Mouse (Mus musculus): ENCODE results near the gene Gabbr2.

Gene Gabbr2

DNA sequence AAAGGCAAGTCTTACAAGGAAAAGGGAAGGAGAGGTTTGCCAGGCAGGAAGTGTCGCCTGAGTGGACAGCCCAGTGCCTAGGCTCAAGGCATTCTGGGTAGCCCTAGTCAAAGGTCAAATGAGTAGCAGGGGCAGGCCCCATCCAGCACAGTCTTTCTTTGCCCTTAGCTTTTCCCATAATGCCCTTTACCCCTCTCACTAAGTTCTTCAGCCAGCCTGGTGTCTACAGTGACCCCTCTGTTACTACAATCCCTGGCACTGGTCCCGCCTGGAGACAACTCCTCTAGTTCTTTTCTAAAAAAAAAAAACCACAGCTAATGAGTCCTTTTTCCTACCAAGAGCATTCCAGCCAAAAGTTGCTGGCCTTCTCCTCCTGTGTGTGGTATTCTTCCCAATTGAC, 122.3 kb downstream of the Gabbr2 start:
- DNase-seq (ENCODE audit: extremely low read depth, insufficient read length, low spot score): no peak

GRCm38 (mm10) chr4:46868921-46869320, 122.8 kb downstream of the Gabbr2 start:
- DNase-seq (ENCODE audit: extremely low read depth, insufficient read length, low spot score): no peak

- DNase-seq (ENCODE audit: extremely low read depth, insufficient read length, low spot score): peak; percentile 72
Measured at GRCm38 (mm10) chr4:46868181-46868580, 123.5 kb downstream of the Gabbr2 start.

DNA sequence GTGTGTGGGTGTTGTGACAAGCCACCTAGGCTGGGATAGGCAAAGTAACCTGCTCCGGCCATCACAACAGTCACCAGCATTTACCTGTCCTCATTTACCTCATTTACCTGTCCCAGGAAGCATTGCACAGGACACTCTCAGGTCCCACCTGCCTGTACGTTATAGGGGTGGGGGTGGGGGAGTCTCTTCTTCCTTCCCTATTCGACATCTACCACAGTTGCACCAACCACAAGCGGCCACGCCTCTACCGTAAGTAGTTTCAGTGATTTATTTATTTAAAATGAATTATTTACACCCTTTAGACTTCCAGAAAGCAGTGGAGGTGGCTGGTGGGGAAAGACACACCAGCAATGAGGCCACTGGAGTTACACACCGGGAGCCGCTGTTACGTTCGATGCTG, 123.9 kb downstream of the Gabbr2 start:
- DNase-seq (ENCODE audit: extremely low read depth, insufficient read length, low spot score): no peak

GRCm38 (mm10) chr4:46866070-46866469, 125.6 kb downstream of the Gabbr2 start:
- no peak for DNase-seq (ENCODE audit: extremely low read depth, insufficient read length, low spot score)

DNA sequence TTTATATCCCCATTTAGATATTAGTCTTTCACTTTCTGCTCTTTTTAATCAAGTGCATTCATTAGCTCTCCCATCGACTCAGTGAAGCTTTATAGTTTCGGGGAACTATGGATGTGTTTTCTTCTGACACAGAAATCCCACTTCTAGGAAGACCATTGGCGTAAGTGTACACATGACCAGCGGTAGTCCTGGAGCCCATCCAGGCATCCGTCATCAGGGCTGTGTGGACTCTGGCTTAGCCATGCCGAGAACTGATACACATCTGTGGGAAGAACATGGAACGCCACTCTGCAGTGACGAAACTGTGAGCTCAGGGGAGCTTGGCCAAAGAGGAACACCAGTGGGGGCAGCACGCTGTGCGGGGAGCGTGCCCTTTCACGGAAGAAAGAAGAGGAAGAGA, 128.0 kb downstream of the Gabbr2 start:
- DNase-seq (ENCODE audit: extremely low read depth, insufficient read length, low spot score): no peak

GRCm38 (mm10) chr4:46862677-46863076, 129.0 kb downstream of the Gabbr2 start:
- DNase-seq (ENCODE audit: extremely low read depth, insufficient read length, low spot score): no peak

GRCm38 (mm10) chr4:46860586-46860985, 131.1 kb downstream of the Gabbr2 start:
- no peak for DNase-seq (ENCODE audit: extremely low read depth, insufficient read length, low spot score)

DNA sequence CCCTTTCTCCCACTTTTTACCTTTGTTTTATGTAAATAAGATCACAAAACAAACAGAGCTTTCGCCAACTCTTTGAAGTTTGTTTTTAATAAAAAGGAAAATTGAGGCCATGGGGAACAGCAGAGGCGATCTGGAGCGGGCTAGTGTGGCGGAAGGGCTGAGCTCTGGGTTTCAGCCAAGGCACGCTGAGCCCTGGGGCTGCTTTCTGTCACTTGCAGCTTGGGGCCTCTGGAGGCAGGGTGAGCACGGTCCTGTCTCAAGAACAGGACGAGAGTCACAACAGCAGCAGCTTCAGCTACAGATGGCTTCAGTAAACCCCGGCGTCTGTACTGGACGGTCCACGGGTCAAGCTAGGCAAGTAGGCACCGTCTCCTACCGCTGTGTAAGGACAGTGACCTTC, 132.8 kb downstream of the Gabbr2 start:
- peak; percentile 66 for DNase-seq (ENCODE audit: extremely low read depth, insufficient read length, low spot score)

- no peak for DNase-seq (ENCODE audit: extremely low read depth, insufficient read length, low spot score)
Measured at GRCm38 (mm10) chr4:46856145-46856544, 135.5 kb downstream of the Gabbr2 start.

DNA sequence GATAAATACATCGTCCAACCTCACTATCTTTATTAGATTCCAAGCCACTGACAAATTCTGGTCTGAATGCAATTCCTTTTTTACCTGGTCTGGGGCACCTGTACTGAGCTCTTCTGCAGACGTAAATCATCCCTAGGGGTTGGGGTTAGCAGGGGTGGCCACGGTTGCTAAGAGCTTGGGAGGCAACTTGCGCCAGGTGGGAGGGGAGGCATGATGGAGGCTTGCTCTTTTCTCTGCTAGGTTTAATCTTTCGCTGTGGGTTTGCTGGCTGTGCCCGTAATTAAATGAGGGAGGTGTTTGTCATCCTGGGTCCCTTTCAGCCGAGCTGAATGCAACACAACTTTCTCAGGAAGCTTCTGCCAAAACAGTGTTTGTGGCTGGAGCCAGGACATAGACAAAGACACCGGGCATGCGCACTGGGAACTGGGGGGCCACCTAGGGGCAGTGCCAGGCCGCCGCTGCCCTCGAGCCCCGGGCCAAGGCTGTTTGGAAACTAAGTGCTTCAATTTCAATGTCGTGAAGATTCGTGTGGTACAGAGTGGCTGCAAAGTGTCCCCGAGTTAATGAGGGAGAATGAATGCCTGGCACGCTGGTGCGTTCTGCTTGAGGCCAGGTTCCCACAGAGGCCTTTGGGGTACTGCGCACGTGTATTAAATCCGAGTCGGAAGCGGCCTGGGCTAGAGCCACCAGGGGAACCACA, 136.8 kb downstream of the Gabbr2 start:
- DNase-seq (ENCODE audit: extremely low read depth, insufficient read length, low spot score): no peak

DNA sequence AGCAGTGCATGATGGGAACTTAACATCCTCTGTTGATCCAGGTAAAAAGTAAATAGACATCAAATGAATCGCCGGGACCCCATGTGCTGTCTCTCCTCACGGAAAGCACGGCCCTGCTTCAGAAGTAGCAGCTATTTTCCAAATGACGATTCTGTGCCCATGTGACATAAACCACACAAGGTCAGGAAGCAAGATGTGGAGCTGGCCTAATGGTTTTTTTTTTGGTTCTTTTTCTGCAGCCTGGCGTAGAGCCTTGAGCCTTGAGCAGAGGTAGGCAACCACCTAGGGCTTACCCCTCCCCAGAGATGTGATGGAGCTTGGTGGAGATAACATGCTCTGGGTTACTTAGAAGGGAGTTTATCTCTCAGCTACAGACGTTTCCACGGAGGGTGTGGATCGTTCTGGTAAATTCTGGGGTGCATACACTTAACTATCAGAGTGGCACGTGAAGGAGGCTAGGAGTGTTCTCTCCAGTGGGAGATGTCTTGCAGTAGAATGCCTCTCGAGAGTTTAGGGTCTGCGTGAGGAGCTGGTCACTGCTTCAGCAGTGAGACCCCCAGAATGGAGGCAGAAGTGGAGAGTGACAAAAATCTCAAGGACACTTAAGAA, 137.7 kb downstream of the Gabbr2 start:
- DNase-seq (ENCODE audit: extremely low read depth, insufficient read length, low spot score): no peak

DNA sequence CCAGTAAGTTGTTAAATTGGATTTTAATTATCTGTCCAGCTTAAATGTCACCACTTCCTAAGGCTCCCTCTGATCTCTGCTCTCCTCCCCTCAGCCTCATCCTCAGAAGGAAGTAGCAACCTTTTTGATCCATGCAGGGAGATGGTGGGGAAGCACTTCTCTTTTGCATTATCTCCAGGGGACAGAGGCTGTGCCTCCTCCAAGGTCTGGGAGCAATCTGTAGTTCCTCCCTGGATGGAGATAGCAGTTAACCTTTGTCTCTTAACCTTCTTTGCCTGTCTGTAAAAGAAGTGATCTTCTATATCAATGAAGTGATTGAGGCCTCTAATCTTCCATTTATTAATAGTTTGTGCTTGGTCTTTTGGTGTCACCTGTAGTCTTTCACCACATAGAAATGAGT, 143.9 kb downstream of the Gabbr2 start:
- DNase-seq (ENCODE audit: extremely low read depth, insufficient read length, low spot score): no peak

- no peak for DNase-seq (ENCODE audit: extremely low read depth, insufficient read length, low spot score)
Measured at GRCm38 (mm10) chr4:46846396-46846795, 145.3 kb downstream of the Gabbr2 start.

DNA sequence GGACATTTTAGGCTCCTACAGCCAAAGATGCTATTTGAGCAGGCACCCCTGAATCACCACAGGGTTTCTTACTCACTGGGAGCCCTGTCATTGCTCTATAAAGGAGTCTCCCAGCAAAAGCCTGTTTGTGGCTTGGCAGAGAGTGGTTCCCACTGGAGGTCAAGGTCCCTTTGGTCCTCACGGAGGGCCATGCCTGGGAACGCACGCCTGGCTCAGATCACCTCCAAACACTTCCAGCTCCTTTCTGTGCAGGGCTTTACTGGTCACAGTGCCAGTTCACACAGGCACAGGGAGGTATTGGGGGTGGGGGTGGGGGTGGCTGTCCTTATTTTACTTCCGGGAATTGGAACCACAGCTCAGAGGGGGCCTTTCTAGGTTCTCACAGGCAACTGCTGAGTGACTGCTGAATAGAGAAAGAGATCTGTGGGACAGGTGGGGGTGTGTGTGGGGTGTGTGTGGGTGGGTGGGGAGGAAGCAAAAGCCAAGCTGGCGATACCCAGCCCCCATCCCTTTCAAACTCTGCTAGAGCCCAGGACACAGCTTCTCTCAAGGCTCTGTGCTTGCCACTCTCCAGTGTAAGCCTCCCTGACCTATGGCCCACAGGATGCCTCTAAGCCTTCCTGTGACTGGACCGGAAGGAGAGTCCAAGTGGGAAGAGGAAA, 146.6 kb downstream of the Gabbr2 start:
- peak; percentile 72 for DNase-seq (ENCODE audit: extremely low read depth, insufficient read length, low spot score)

GRCm38 (mm10) chr4:46844567-46844966, 147.1 kb downstream of the Gabbr2 start:
- DNase-seq (ENCODE audit: extremely low read depth, insufficient read length, low spot score): no peak

- DNase-seq (ENCODE audit: extremely low read depth, insufficient read length, low spot score): peak; percentile 43
Measured at GRCm38 (mm10) chr4:46842596-46842995, 149.1 kb downstream of the Gabbr2 start.

GRCm38 (mm10) chr4:46840146-46840545, 151.5 kb downstream of the Gabbr2 start:
- DNase-seq (ENCODE audit: extremely low read depth, insufficient read length, low spot score): no peak

- no peak for DNase-seq (ENCODE audit: extremely low read depth, insufficient read length, low spot score)
Measured at GRCm38 (mm10) chr4:46837362-46837761, 154.3 kb downstream of the Gabbr2 start.

DNA sequence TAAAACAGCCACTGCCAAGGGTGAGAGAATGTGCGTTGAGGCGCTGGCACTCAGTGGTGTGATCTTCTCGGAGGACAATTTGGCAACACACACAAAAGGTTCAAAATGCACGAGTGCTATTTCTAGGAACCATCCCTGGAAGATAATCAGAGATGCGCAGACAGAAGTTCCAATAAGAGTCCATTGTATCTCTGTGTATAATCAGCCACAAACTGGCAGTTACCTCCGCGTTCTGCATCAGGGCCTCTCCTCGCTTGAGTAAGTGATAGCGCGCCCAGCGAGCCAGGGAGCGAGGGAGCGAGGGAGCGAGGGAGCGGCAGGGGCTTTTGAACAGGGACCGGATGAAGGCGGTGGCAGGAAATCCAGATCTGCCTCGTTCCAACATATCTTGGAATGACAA, 155.6 kb downstream of the Gabbr2 start:
- no peak for DNase-seq (ENCODE audit: extremely low read depth, insufficient read length, low spot score)

GRCm38 (mm10) chr4:46835064-46835463, 156.6 kb downstream of the Gabbr2 start:
- DNase-seq (ENCODE audit: extremely low read depth, insufficient read length, low spot score): no peak
